Mouse (Mus musculus): ENCODE results near the gene Cacnb4. TPM values are rescaled to one million over a fixed set of nuclear protein-coding genes. Genes with fewer than 3 reads are reported as not detected.

The Cacnb4 gene
- total RNA-seq, 4 experiments from 2014 or later: 146 to 175 (median 160) TPM

Other genes starting within 250 kb of the Cacnb4 start
- 10 to 100 TPM; 22.6 to 28.0 (median 26.5) TPM for gene Stam2, start 65.5 kb upstream of the Cacnb4 start, total RNA-seq (2022)
- gene Fmnl2, start 181.0 kb upstream of the Cacnb4 start, total RNA-seq (2022): 10 to 100 TPM; 39.5 to 42.3 (median 41.1) TPM

Measured in left cerebral cortex, adult 8-10 months (tissue).